Mouse (Mus musculus): ENCODE results near the gene Aff3.

Aff3 gene

GRCm38 (mm10) chr1:38392928-38393327 lies 271.8 kb downstream of the Aff3 start:
- peak in 1 of 2 experiments; percentile 63 for DNase-seq (ENCODE audit: low spot score in 2 of 2)

GRCm38 (mm10) chr1:38390886-38391249 lies 273.9 kb downstream of the Aff3 start:
- no peak for DNase-seq (ENCODE audit: low spot score in 2 of 2)

- DNase-seq (ENCODE audit: low spot score in 2 of 2): no peak
Measured at GRCm38 (mm10) chr1:38390235-38390885, 274.4 kb downstream of the Aff3 start.

GRCm38 (mm10) chr1:38389576-38389975 lies 275.2 kb downstream of the Aff3 start:
- DNase-seq (ENCODE audit: low spot score in 2 of 2): no peak

- DNase-seq (ENCODE audit: low spot score in 2 of 2): no peak
Measured at GRCm38 (mm10) chr1:38388466-38388865, 276.3 kb downstream of the Aff3 start.

- DNase-seq (ENCODE audit: low spot score in 2 of 2): no peak
Measured at GRCm38 (mm10) chr1:38387438-38387837, 277.3 kb downstream of the Aff3 start.

- no peak for DNase-seq (ENCODE audit: low spot score in 2 of 2)
Measured at GRCm38 (mm10) chr1:38384457-38385121, 280.2 kb downstream of the Aff3 start.

GRCm38 (mm10) chr1:38384010-38384409 lies 280.7 kb downstream of the Aff3 start:
- DNase-seq (ENCODE audit: low spot score in 2 of 2): no peak

GRCm38 (mm10) chr1:38382683-38383082 lies 282.1 kb downstream of the Aff3 start:
- DNase-seq (ENCODE audit: low spot score in 2 of 2): no peak

- no peak for DNase-seq (ENCODE audit: low spot score in 2 of 2)
Measured at GRCm38 (mm10) chr1:38377930-38378329, 286.8 kb downstream of the Aff3 start.

GRCm38 (mm10) chr1:38369166-38369565 lies 295.6 kb downstream of the Aff3 start:
- no peak for DNase-seq (ENCODE audit: low spot score in 2 of 2)

- DNase-seq (ENCODE audit: low spot score in 2 of 2): no peak
Measured at GRCm38 (mm10) chr1:38368081-38368689, 296.6 kb downstream of the Aff3 start.

GRCm38 (mm10) chr1:38367404-38368080 lies 297.2 kb downstream of the Aff3 start:
- no peak for DNase-seq (ENCODE audit: low spot score in 2 of 2)

- no peak for DNase-seq (ENCODE audit: low spot score in 2 of 2)
Measured at GRCm38 (mm10) chr1:38363856-38364255, 300.9 kb downstream of the Aff3 start.

- no peak for DNase-seq (ENCODE audit: low spot score in 2 of 2)
Measured at GRCm38 (mm10) chr1:38362275-38362674, 302.5 kb downstream of the Aff3 start.

GRCm38 (mm10) chr1:38358797-38359349 lies 305.9 kb downstream of the Aff3 start:
- peak; percentile 32 to 65 for DNase-seq (ENCODE audit: low spot score in 2 of 2)

- no peak for DNase-seq (ENCODE audit: low spot score in 2 of 2)
Measured at GRCm38 (mm10) chr1:38357933-38358796, 306.6 kb downstream of the Aff3 start.

- DNase-seq (ENCODE audit: low spot score in 2 of 2): no peak
Measured at GRCm38 (mm10) chr1:38354585-38354984, 310.2 kb downstream of the Aff3 start.

- DNase-seq (ENCODE audit: low spot score in 2 of 2): no peak
Measured at GRCm38 (mm10) chr1:38347346-38347745, 317.4 kb downstream of the Aff3 start.

GRCm38 (mm10) chr1:38334206-38334605 lies 330.5 kb downstream of the Aff3 start:
- DNase-seq (ENCODE audit: low spot score in 2 of 2): peak; percentile 16 to 18

- DNase-seq (ENCODE audit: low spot score in 2 of 2): no peak
Measured at GRCm38 (mm10) chr1:38332919-38333318, 331.8 kb downstream of the Aff3 start.
